Mouse (Mus musculus) kidney, embryonic 15.5 days (tissue): Measurements from ENCODE around the gene Pde11a. TPM values are rescaled to one million over a fixed set of nuclear protein-coding genes. Genes with fewer than 3 reads are reported as not detected.
A peak's percentile ranks its signal among the peaks of the same experiment; 100 is the strongest.

Source experiments
- ATAC-seq: fragments of 200-750 bp; cut with Nextera tagmentation; replicated peaks from 2 replicates; pipeline ENCODE4 v1.8.0; 2017; ENCODE audit warnings: moderate TSS enrichment; ENCODE audit not compliant: low FRiP score
- H3K27ac ChIP-seq: fragments of 300-500 bp; sonication (generic); 2 replicates; pipeline ENCODE4 v1.5.1; 2015; ENCODE audit warnings: mild to moderate bottlenecking, inconsistent platforms
- H3K27me3 ChIP-seq: fragments of 300-500 bp; sonication (generic); 2 replicates; pipeline ENCODE4 v1.6.1; 2015; ENCODE audit warnings: inconsistent platforms
- H3K36me3 ChIP-seq: fragments of 300-500 bp; sonication (generic); 2 replicates; pipeline ENCODE4 v1.6.1; 2015; ENCODE audit warnings: inconsistent platforms
- H3K4me1 ChIP-seq: fragments of 300-500 bp; sonication (generic); 2 replicates; pipeline ENCODE4 v1.6.1; 2015; ENCODE audit warnings: inconsistent platforms
- H3K4me2 ChIP-seq: fragments of 300-500 bp; sonication (generic); 2 replicates; pipeline ENCODE4 v1.6.1; 2015; ENCODE audit warnings: moderate library complexity, mild to moderate bottlenecking, inconsistent platforms
- H3K4me3 ChIP-seq: fragments of 300-500 bp; sonication (generic); replicated peaks from 2 replicates; pipeline ENCODE4 v1.5.1; 2015; ENCODE audit warnings: mild to moderate bottlenecking, inconsistent platforms
- H3K9ac ChIP-seq: fragments of 300-500 bp; sonication (generic); 2 replicates; pipeline ENCODE4 v1.6.1; 2015; ENCODE audit warnings: mild to moderate bottlenecking, inconsistent platforms
- H3K9me3 ChIP-seq: fragments of 300-500 bp; sonication (generic); replicated peaks from 2 replicates; pipeline ENCODE4 v1.6.1; 2016; ENCODE audit warnings: inconsistent platforms
- WGBS: fragments of 180-500 bp; shearing (Covaris S2); methylation state at CpG from one replicate; pipeline ENCODE4 v1.1.7; 2015; ENCODE audit warnings: mixed read lengths; 5-methylcytosine and 5-hydroxymethylcytosine counted together
- polyA plus RNA-seq: library from polyadenylated mRNA; unstranded; fragments of >200 nt; fragmentation: Nextera tagmentation; extraction: Ambion mirVana; gene quantifications from 2 replicates; pipeline ENCODE4 v1.2.1, GENCODE M21; 2015

The Pde11a gene
- polyA plus RNA-seq, 1 experiment from 2014 or later: 1.9 TPM

DNA sequence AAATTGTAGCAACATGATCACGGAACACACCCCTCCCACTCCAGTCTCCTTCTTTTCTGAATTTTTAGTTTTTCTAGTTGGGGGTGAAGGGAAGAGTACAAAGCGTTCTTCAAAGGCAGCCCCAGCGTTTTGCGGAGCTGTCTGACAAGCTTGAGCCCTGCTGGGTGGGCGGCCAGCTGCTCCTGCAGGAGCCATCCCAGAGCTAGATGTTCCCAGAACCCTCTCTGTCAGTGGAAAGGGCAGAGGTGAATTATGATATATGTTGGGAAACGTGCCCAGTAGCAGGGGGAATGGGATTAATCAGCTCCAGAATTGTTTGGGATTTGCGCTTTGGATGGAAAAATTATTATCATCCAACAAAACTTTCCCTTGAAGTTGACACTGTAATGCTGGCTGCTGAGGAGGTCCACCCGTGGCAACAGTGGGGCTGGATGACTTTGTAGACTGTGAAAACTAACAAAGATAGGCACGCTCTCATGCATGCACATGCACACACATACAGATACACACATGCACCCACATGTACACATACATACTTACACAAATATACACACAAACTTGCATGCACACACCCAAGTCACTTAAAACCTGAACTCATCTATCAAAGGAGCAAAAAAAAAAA lies 238.7 kb downstream of the Pde11a start:
- peaks cover 41% of the 10 kb centered on the region for H3K4me1 ChIP-seq
- no peak overlapping the region for H3K4me2 ChIP-seq
- 46% methylated on average over 9 of the region's 9 CpGs for WGBS
- H3K27ac ChIP-seq: peak overlapping the region; percentile 89
- ATAC-seq: peak; percentile 46; the same call in 1 of the 2 replicates
- H3K9me3 ChIP-seq: no peaks in the 10 kb centered on the region
- no peak overlapping the region for H3K9ac ChIP-seq
- H3K36me3 ChIP-seq: no peaks in the 10 kb centered on the region
- no peaks in the 10 kb centered on the region for H3K27me3 ChIP-seq
- no peak overlapping the region for H3K4me3 ChIP-seq

DNA sequence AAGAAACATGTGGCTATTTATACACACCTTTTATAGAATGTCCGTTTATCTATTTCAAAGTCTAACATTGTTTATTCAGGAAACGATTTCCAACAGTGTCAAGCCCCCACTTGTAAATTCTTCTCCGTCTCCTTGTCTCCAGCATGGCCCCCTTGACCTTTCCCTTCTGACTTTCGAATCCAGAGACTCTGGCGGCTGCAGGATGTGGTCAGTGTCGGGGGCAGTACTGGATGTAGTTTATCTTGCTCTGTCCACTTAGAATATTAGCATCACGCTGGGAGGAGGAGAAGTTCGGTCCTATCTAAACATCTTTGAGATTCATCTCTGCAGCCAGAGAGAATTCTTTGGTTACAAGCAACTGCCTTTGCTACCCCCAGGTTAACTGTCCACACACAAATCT lies 240.2 kb downstream of the Pde11a start:
- Histone ChIP-seq H3K27ac (peak overlapping the region; percentile 89), H3K27me3 (no peaks in the 10 kb centered on the region), H3K36me3 (no peaks in the 10 kb centered on the region), H3K4me1 (peaks cover 36% of the 10 kb centered on the region), H3K4me2 (peak overlapping the region; percentile 38), H3K9ac (no peak overlapping the region), H3K9me3 (no peaks in the 10 kb centered on the region), H3K4me3 (no peak overlapping the region)
- peak; percentile 82 for ATAC-seq
- WGBS: 4% methylated on average over 8 of the region's 8 CpGs

DNA sequence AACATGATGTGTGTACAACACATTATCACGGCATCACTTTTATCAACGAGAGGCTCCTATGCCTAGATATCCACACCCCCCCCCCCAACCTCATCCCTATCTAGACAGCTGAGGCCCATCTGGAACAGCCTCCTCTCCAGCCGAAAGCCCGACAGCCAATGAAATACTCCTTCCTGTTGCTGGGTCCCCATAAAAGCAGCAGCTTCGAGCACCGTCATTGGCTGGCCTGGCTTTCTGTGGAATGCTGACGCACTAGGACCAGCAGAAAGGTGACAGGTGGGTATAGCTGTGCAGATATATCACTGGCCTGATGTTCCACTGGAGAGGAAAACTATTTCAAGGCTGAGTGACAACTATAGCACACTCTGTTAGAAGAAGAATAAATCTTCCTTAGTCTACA lies 240.7 kb downstream of the Pde11a start:
- Histone ChIP-seq H3K4me2 (peak overlapping the region; percentile 38), H3K9me3 (no peaks in the 10 kb centered on the region), H3K4me1 (peaks cover 36% of the 10 kb centered on the region), H3K36me3 (no peaks in the 10 kb centered on the region), H3K4me3 (no peak overlapping the region), H3K9ac (no peak overlapping the region), H3K27me3 (no peaks in the 10 kb centered on the region), H3K27ac (peak overlapping the region; percentile 89)
- 15% methylated on average over 7 of the region's 7 CpGs for WGBS
- peak; percentile 52 for ATAC-seq

DNA sequence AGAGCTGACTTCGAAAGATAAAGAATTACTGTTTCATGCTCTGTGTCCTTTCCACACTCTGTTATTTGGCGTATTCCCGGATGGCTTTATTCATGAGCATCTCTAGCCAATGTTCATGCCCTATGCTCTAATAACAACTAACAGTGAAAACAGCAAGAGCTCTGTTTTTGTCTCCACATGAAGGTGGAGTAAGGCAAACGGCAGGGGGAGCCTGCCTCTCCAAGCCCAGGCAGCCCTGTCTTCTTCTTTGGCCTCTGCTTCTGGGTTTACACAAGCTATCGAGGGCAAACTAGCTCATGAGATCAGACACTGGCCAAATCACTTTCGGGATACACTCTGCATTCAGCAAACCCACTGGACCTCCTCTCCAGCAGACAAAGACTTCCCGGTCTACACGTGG lies 241.3 kb downstream of the Pde11a start:
- H3K9me3 ChIP-seq: no peaks in the 10 kb centered on the region
- H3K27ac ChIP-seq: peak overlapping the region; percentile 89
- no peak overlapping the region for H3K4me3 ChIP-seq
- H3K9ac ChIP-seq: no peak overlapping the region
- ATAC-seq: no peak
- H3K4me2 ChIP-seq: peak overlapping the region; percentile 38; the same call in 1 of the 2 replicates
- no peaks in the 10 kb centered on the region for H3K27me3 ChIP-seq
- 47% methylated on average over 8 of the region's 8 CpGs for WGBS
- H3K36me3 ChIP-seq: no peaks in the 10 kb centered on the region
- H3K4me1 ChIP-seq: peaks cover 36% of the 10 kb centered on the region

DNA sequence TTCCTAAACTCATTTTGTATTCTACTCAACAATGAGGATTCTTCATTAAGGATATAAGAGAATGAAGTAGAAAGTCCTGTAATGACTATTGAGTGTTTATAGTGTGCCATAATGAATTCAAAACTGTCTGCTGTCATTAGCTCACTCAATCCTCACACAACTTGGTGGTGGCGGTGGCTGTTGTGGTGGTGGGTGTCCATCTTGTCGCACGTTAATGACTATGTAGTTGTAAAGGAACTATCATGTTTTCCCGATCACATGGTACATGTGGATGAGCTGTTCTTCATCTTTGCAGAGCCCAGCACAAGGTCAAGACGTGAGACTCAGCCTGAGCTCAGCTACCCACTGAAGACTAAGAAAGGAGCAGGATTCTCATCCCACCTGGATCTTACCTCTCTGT lies 242.7 kb downstream of the Pde11a start:
- no peak overlapping the region for H3K4me3 ChIP-seq
- no peak overlapping the region for H3K27ac ChIP-seq
- WGBS: 96% methylated on average over 5 of the region's 5 CpGs
- H3K9ac ChIP-seq: no peak overlapping the region
- no peaks in the 10 kb centered on the region for H3K9me3 ChIP-seq
- H3K36me3 ChIP-seq: no peaks in the 10 kb centered on the region
- H3K27me3 ChIP-seq: no peaks in the 10 kb centered on the region
- ATAC-seq: no peak
- H3K4me1 ChIP-seq: peaks cover 30% of the 10 kb centered on the region
- no peak overlapping the region for H3K4me2 ChIP-seq

DNA sequence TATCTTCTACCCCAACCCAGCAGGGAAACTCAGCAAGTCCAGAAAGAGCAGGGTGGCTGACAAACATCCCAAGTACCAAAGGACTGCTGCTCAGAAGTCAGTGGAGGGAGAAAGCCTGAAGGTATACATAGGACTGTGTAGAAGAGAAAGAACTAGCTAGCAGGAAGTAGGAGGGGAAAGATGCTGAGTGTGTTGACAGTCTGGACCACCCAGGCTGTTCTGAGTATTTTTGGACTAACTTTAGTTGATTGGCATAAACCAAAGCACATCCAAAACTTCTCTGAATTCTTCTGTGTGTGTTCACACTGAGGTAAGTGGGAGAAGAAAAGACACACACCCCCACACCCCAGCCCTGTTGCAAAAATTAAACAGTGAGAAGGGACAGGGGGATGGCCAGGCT lies 248.1 kb downstream of the Pde11a start:
- H3K9me3 ChIP-seq: no peaks in the 10 kb centered on the region
- no peak overlapping the region for H3K9ac ChIP-seq
- H3K4me1 ChIP-seq: peaks cover 9% of the 10 kb centered on the region; the same call in 1 of the 2 replicates
- H3K27ac ChIP-seq: no peak overlapping the region
- no peak overlapping the region for H3K4me3 ChIP-seq
- no peaks in the 10 kb centered on the region for H3K36me3 ChIP-seq
- no peak overlapping the region for H3K4me2 ChIP-seq
- no peaks in the 10 kb centered on the region for H3K27me3 ChIP-seq
- no peak for ATAC-seq

DNA sequence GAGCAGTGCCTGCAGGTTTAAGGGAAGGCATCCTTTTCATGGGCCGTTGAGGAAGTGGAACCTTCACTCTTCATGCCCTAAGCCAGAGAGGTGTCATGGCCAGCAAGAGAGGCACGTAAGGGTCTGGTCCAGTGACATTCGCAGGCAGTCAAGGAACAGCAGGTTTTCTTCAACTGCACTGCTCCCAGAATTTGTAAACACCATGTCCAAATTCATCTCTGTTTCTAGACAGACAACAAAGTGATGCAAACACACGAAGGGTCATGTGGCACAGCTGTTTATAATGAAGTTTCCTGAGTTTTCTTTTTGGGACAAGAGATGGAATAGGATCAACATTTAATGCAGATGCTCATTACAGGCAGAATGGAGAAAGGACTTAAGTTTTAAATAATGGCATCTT lies 249.7 kb downstream of the Pde11a start:
- no peak overlapping the region for H3K4me2 ChIP-seq
- WGBS: 58% methylated on average over 4 of the region's 4 CpGs
- no peak for ATAC-seq

DNA sequence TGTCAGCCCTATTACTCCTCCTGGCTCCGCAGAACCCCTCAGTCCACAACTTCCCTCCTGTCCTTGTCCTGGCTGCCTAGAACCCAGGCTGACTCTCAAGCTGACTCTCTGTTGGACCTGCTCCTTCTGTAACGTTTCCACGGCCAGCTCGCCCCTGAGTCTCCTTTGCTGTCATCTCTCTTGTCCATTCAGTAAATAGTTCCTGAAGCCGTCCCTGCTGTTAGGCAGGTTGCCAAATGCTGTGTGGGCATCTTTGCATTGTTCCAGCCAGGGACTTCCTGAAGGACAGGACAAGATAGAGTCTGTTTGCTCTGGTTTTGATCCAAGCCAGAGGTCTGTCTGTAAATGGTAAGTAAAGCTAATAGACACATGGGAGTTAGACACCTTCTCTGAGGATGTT lies 250.2 kb downstream of the Pde11a start:
- H3K27ac ChIP-seq: peak overlapping the region; percentile 64
- no peaks in the 10 kb centered on the region for H3K27me3 ChIP-seq
- ATAC-seq: no peak
- peaks cover 10% of the 10 kb centered on the region for H3K4me1 ChIP-seq
- no peak overlapping the region for H3K4me2 ChIP-seq
- H3K9ac ChIP-seq: no peak overlapping the region
- H3K4me3 ChIP-seq: no peak overlapping the region
- no peaks in the 10 kb centered on the region for H3K9me3 ChIP-seq
- WGBS: 61% methylated on average over 5 of the region's 5 CpGs
- H3K36me3 ChIP-seq: no peaks in the 10 kb centered on the region

More for the DNA sequence above, 249.7 kb downstream of the Pde11a start:
- Histone ChIP-seq H3K9me3 (no peaks in the 10 kb centered on the region), H3K27me3 (no peaks in the 10 kb centered on the region), H3K4me1 (peaks cover 9% of the 10 kb centered on the region; the same call in 1 of the 2 replicates), H3K36me3 (no peaks in the 10 kb centered on the region), H3K27ac (peak overlapping the region; percentile 64), H3K9ac (no peak overlapping the region), H3K4me3 (no peak overlapping the region)

DNA sequence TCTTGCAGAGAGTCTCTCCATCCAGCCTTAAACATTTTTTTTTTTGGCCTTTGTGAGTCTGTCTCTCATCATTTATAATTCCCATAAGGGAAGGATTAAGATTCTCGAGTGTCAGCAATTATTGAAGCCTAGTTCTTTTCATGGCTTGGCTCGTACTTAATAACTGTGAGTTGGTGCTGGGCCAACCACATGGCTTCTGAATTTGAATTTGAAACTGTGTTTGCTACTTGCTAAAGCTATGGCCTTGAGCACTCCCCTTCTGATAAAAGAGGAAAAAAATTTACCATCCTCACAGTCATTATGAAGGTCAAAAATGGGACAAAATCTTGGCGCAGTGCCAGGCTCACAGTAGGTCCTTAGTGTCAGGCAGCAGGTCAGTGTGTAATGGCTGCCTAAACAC lies 251.4 kb downstream of the Pde11a start:
- Histone ChIP-seq H3K4me3 (no peak overlapping the region), H3K9me3 (no peaks in the 10 kb centered on the region), H3K4me1 (peaks cover 18% of the 10 kb centered on the region), H3K27me3 (no peaks in the 10 kb centered on the region), H3K36me3 (no peaks in the 10 kb centered on the region), H3K9ac (no peak overlapping the region), H3K27ac (peak overlapping the region; percentile 64; the same call in 1 of the 2 replicates), H3K4me2 (no peak overlapping the region)
- WGBS: 61% methylated on average over 3 of the region's 3 CpGs
- no peak for ATAC-seq

DNA sequence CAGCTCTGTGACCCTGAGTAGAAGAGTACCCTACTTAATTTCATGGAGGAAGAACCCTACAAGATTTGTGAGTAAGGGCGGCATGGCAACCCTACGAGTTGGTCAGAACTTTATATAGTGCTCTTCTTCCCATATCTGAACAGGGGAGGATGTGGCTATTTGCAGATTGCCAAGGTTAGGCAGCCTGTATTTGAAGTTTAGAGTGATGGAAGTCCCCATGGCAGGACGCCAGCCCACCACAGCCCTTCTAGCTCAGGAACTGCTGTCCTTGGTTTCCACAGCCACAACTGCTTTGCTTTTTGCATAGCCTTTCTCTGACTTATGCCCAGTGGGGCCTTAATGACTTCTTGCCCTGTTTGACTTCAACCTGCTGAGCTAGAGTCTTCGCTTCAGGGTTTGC lies 253.6 kb downstream of the Pde11a start:
- ATAC-seq: no peak
- no peak overlapping the region for H3K4me2 ChIP-seq
- H3K9me3 ChIP-seq: no peaks in the 10 kb centered on the region
- WGBS: 86% methylated on average over 4 of the region's 4 CpGs
- H3K4me1 ChIP-seq: peaks cover 28% of the 10 kb centered on the region
- H3K27ac ChIP-seq: no peak overlapping the region
- H3K9ac ChIP-seq: no peak overlapping the region
- H3K27me3 ChIP-seq: no peaks in the 10 kb centered on the region
- H3K4me3 ChIP-seq: no peak overlapping the region
- no peaks in the 10 kb centered on the region for H3K36me3 ChIP-seq

DNA sequence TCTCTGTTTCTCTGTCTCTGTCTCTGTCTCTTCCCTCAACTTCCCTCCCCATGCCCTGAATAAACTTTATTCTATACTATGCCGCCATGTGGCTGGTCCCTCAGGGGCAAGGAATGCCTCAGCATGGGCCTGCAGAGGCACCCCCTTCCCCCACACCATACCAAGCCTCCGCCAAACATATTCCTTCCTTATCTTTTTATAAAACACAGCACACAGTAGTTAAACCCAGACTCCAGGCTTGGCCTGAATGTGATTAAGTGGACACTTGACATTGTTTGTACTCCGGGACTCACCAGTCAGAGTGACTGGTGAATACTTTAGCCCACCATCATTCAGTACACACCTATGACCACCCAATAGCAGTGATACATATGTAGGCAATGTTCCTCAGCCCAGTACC lies 254.7 kb downstream of the Pde11a start:
- 81% methylated on average over 3 of the region's 3 CpGs for WGBS
- no peaks in the 10 kb centered on the region for H3K36me3 ChIP-seq
- no peak overlapping the region for H3K27ac ChIP-seq

DNA sequence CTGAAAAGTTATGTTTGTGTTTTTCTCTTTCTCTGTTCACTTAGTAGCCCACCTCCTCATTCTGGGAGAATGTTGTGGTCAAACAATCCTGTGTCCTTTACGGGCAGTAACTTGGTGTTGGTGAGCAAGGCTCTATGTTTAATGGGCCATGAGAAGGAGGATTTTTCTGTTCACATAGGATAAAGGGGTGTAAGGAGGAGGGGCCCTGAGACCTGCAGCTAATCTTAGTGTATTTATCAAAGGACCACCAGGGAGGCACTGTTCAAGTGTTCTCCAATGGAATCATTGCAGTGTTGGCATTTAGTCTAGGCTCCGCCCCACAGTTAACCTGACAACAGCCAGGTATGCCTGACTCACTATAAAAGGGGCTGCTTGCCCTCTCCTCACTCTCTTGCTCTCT lies 255.2 kb downstream of the Pde11a start:
- Histone ChIP-seq H3K4me3 (no peak overlapping the region), H3K4me1 (peaks cover 24% of the 10 kb centered on the region), H3K9ac (no peak overlapping the region), H3K9me3 (no peaks in the 10 kb centered on the region), H3K4me2 (no peak overlapping the region), H3K27ac (no peak overlapping the region), H3K27me3 (no peaks in the 10 kb centered on the region), H3K36me3 (no peaks in the 10 kb centered on the region)
- ATAC-seq: peak; percentile 68; the same call in 1 of the 2 replicates
- WGBS: 67% methylated on average over 2 of the region's 2 CpGs

More for the DNA sequence above, 254.7 kb downstream of the Pde11a start:
- Histone ChIP-seq H3K4me3 (no peak overlapping the region), H3K4me1 (peaks cover 28% of the 10 kb centered on the region), H3K4me2 (no peak overlapping the region), H3K9me3 (no peaks in the 10 kb centered on the region), H3K9ac (no peak overlapping the region), H3K27me3 (no peaks in the 10 kb centered on the region)
- no peak for ATAC-seq

DNA sequence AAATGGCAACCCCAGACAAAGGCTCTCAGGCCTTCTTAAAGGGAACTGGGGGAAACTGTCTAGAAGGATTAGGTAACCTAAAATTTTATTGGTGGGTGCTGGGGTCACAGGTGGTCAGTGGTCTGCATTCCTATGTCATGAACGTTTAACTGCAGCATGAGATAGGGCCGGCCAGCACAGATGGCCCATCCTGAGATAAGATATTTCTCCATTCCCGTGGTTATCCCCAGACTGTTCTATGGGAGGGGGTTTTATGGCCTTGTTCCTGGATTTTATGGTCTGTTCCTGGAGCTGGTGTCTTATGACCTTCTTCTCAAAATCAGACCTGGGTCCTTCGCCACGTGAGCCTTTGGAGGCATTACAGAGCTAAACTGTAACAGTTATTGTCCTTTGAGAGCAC lies 256.6 kb downstream of the Pde11a start:
- no peaks in the 10 kb centered on the region for H3K36me3 ChIP-seq
- no peak for ATAC-seq

More for the DNA sequence above, 256.6 kb downstream of the Pde11a start:
- Histone ChIP-seq H3K9ac (no peak overlapping the region), H3K4me2 (no peak overlapping the region), H3K9me3 (no peaks in the 10 kb centered on the region), H3K27me3 (no peaks in the 10 kb centered on the region), H3K27ac (no peak overlapping the region), H3K4me3 (no peak overlapping the region), H3K4me1 (peaks cover 22% of the 10 kb centered on the region)
- 30% methylated on average over 5 of the region's 5 CpGs for WGBS
